Mouse (Mus musculus): ENCODE data around the gene Cnot6l. TPM values are rescaled to one million over a fixed set of nuclear protein-coding genes. Genes with fewer than 3 reads are reported as not detected.

Gene Cnot6l
- polyA plus RNA-seq, 1 experiment from 2014 or later = 13.7 TPM

- no peaks in the 10 kb centered on the region for H3K36me3 ChIP-seq (replicated peaks; ENCODE audit: control insufficient read depth, insufficient read depth, low read depth, low read length)
- no peak overlapping the region for H3K27ac ChIP-seq (replicated peaks; ENCODE audit: low read depth, low read length)
- H3K4me1 ChIP-seq (ENCODE audit: control insufficient read depth, insufficient read depth, low read length) = no peaks in the 10 kb centered on the region
- no peaks in the 10 kb centered on the region for H3K27me3 ChIP-seq (ENCODE audit: control insufficient read depth, insufficient read depth, low read length)
- H3K9ac ChIP-seq (replicated peaks; ENCODE audit: low read length) = no peak overlapping the region
- no peaks in the 10 kb centered on the region for H3K9me3 ChIP-seq (replicated peaks; ENCODE audit: control insufficient read depth, low read length)
- H3K4me3 ChIP-seq (ENCODE audit: low read depth, low read length) = no peak overlapping the region
- no peak overlapping the region for H3K4me2 ChIP-seq (ENCODE audit: low read depth, low read length)
- WGBS = 91% methylated on average over 2 of the region's 2 CpGs
- no peak for DNase-seq (ENCODE audit: low spot score)
- no peak for ATAC-seq (replicated peaks; ENCODE audit: insufficient number of reproducible peaks, low FRiP score, low TSS enrichment, low read depth)
Measured at GRCm38 (mm10) chr5:96029821-96030220, 134.2 kb downstream of the Cnot6l start.

Other genes starting within 250 kb of the Cnot6l start
- gene Cxcl13, start 207.2 kb downstream of the Cnot6l start, polyA plus RNA-seq (2014; fragmentation: Nextera tagmentation; extraction: Ambion mirVana) = 2.3 and 2.9 TPM in 2 replicates
- gene Mrpl1, start 45.3 kb upstream of the Cnot6l start, polyA plus RNA-seq (2014; fragmentation: Nextera tagmentation; extraction: Ambion mirVana) = 26.5 and 29.7 TPM in 2 replicates
- gene Fras1, start 209.8 kb upstream of the Cnot6l start, polyA plus RNA-seq (2014; fragmentation: Nextera tagmentation; extraction: Ambion mirVana) = 13.5 and 15.3 TPM in 2 replicates

All from embryonic facial prominence, embryonic 11.5 days (tissue).